Mouse (Mus musculus): Measurements from ENCODE around the gene Alg5. TPM values are rescaled to one million over a fixed set of nuclear protein-coding genes. Genes with fewer than 3 reads are reported as not detected.
A peak's percentile ranks its signal among the peaks of the same experiment; 100 is the strongest.
"Not testable (repeated sequence)": the region's sequence is repeated elsewhere in the genome, so short reads cannot be mapped to it uniquely, and the experiment has no call there.

Alg5 gene
- 44.6 and 45.1 TPM in 2 replicates for polyA plus RNA-seq (2016; fragmentation: Nextera tagmentation; extraction: Ambion mirVana)

DNA sequence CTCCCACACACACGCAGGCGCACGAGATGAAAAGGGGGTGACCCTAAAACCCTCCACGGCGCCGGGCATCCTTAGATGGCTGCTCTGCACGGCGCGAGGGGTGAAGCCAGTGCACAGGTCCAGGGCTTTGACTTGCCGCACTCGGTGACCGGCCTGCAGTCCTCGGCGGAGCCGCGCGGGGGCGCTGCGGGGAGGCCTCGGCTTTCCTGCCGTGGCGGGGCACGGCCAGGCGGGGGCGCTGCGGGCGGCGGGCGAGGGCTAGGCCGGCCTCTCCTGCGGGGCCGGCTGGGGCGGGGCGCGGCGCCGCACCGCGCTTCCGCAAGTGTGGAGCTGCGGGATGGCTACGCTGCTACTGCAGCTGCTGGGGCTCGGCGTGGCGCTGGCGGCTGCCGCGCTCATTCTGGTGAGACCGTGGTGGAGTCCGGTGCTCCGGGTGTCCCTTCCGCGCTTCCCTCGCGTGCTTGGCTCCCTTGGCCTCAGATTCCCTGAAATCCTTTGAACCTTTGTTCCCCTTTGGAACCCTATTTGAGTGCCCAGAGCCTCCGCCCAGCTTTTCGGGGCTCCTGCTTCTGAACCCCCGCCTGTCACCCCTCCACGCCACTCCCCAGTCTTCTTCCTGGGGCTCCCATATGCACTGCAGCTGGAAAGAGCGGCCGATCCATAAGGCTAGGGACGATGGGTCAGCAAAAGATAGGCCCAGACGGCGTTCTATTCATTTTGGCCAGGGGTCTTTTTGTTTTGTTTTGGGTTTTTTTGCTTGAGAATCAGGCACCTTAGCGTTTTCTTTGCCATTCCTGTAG is at the start of gene Alg5, which contains the start of gene Exosc8:
Gene Alg5, plus strand, starts transcription at position 293 of the 800 bp plus-strand sequence.
Gene Exosc8, minus strand, starts transcription at position 147 of the 800 bp plus-strand sequence.
- 0% methylated on average over 57 of the region's 65 CpGs for WGBS

GRCm38 (mm10) chr3:54687245-54687644 is 48.1 kb upstream of the Alg5 start:
- no peaks in the 10 kb centered on the region for H3K27me3 ChIP-seq
- H3K27ac ChIP-seq = no peak overlapping the region
- WGBS = 64% methylated on average over 2 of the region's 2 CpGs
- no peak overlapping the region for H3K4me2 ChIP-seq (replicated peaks)
- H3K4me3 ChIP-seq = no peak overlapping the region
- ATAC-seq (ENCODE audit: insufficient number of reproducible peaks, insufficient read depth, low FRiP score, low TSS enrichment) = no peak
- H3K9me3 ChIP-seq = no peaks in the 10 kb centered on the region
- no peaks in the 10 kb centered on the region; the same call in 1 of the 2 replicates for H3K4me1 ChIP-seq
- H3K9ac ChIP-seq = no peak overlapping the region
- no peaks in the 10 kb centered on the region for H3K36me3 ChIP-seq

More for the DNA sequence above, at the start of gene Alg5, which contains the start of gene Exosc8:
- H3K27ac ChIP-seq = peak within 1 kb of the TSS; percentile 99
- H3K9ac ChIP-seq = peak within 1 kb of the TSS; percentile 85
- H3K4me3 ChIP-seq = peak within 1 kb of the TSS; percentile 69
- ATAC-seq (ENCODE audit: insufficient number of reproducible peaks, insufficient read depth, low FRiP score, low TSS enrichment) = peak; percentile 93
- H3K36me3 ChIP-seq = peaks cover 29% of the 10 kb centered on the region
- 0 out of 2 replicates have a peak, but pooled peaks cover 3% of the 10 kb centered on the region for H3K4me1 ChIP-seq
- H3K4me2 ChIP-seq (replicated peaks) = peak within 1 kb of the TSS; percentile 81
- H3K9me3 ChIP-seq = no peaks in the 10 kb centered on the region
- H3K27me3 ChIP-seq = no peaks in the 10 kb centered on the region

GRCm38 (mm10) chr3:54689091-54689490 is 46.2 kb upstream of the Alg5 start:
- Histone ChIP-seq H3K27ac (no peak overlapping the region), H3K4me1 (no peaks in the 10 kb centered on the region; the same call in 1 of the 2 replicates), H3K27me3 (no peaks in the 10 kb centered on the region), H3K4me3 (no peak overlapping the region), H3K9me3 (no peaks in the 10 kb centered on the region), H3K9ac (no peak overlapping the region), H3K36me3 (no peaks in the 10 kb centered on the region), H3K4me2 (replicated peaks) (no peak overlapping the region)
- 49% methylated on average over 2 of the region's 2 CpGs for WGBS
- no peak for ATAC-seq (ENCODE audit: insufficient number of reproducible peaks, insufficient read depth, low FRiP score, low TSS enrichment)

DNA sequence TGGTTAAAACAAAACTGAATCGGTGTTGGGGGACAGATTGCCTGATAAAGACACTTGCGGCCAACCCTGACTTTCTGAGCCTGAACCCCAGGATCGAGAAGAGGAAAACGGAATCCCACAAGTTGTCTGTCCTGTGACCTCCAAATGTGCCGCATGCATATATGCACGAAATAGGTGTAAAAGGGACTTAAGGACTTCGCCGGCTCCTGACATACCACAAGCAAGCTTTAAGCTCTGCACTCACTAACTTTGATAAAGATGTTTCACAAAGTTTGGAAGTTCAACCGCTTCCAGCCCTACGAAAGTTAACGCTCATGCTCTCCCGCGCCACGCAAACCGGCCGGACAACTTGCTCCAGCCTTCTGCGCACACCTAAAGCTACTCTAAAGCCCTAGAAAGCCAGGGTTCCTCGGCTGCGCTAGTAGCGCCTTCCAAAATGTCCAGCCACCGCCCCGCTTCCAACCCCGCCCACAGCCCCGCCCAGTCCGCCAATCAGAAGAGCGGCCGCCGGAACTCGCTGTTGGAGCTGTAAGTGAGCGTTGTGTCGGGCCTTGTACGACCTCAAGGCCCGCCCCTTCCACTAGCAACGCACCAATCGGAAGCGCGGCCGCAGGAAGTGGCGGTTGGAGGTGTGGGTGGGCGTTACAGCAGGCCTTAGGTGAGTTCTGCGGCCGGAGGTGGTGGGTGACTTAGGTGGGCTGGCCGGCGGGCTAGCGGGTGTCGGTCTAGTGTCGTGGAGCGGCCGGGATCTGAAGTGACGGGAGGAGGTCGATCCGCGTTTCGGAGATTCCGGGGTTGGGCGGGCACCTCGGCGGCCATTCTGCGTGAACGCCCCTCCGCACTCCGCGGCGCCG is 42.9 kb upstream of the Alg5 start, which contains the start of gene Supt20:
Gene Supt20, plus strand, starts transcription at position 606 of the 854 bp plus-strand sequence.
- peaks cover 24% of the 10 kb centered on the region for H3K36me3 ChIP-seq
- no peaks in the 10 kb centered on the region for H3K9me3 ChIP-seq
- H3K9ac ChIP-seq = peak within 1 kb of the TSS; percentile 71
- no peaks in the 10 kb centered on the region for H3K27me3 ChIP-seq
- WGBS = 2% methylated on average over 65 of the region's 65 CpGs
- peak within 1 kb of the TSS; percentile 68 for H3K4me3 ChIP-seq
- ATAC-seq (ENCODE audit: insufficient number of reproducible peaks, insufficient read depth, low FRiP score, low TSS enrichment) = peak; percentile 97
- peak within 1 kb of the TSS; percentile 88 for H3K27ac ChIP-seq
- peaks cover 8% of the 10 kb centered on the region; the same call in 1 of the 2 replicates for H3K4me1 ChIP-seq
- H3K4me2 ChIP-seq (replicated peaks) = peak within 1 kb of the TSS; percentile 66

- Histone ChIP-seq H3K4me2 (replicated peaks) (peak overlapping the region; percentile 66), H3K9me3 (no peaks in the 10 kb centered on the region), H3K27ac (peak overlapping the region; percentile 88), H3K9ac (peak overlapping the region; percentile 71), H3K36me3 (peaks cover 24% of the 10 kb centered on the region), H3K4me1 (peaks cover 8% of the 10 kb centered on the region; the same call in 1 of the 2 replicates), H3K4me3 (peak overlapping the region; percentile 68), H3K27me3 (no peaks in the 10 kb centered on the region)
- 0% methylated on average over 8 of the region's 8 CpGs for WGBS
- no peak; the same call in 1 of the 2 replicates for ATAC-seq (ENCODE audit: insufficient number of reproducible peaks, insufficient read depth, low FRiP score, low TSS enrichment)
Observed at GRCm38 (mm10) chr3:54693056-54693415, 42.3 kb upstream of the Alg5 start.

DNA sequence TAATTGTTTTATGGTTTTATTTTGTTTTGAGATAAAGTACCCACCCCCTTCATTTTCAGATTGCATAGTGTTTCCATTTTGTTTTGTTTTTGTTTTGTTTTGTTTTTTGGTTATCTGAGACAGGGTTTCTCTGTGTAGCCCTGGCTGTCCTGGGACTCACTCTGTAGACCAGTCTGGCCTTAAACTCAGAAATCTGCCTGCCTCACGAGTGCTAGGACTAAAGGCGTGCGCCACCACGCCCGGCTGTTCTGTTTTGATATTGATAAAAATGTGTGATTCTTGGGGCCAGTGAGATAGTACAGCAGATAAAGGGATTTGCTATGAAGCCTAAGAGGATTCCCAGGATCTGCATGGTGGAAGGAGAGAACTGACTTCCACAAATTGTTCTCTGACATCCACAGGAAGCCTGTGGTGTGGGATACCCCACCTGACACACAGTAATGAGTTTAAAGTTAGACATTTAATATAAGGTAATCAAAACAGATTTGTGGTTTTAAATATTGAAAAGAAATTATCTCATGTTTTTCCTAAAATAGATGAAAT is 35.5 kb upstream of the Alg5 start:
- 86% methylated on average over 5 of the region's 5 CpGs for WGBS
- Histone ChIP-seq H3K36me3 (peaks cover 70% of the 10 kb centered on the region), H3K9ac (no peak overlapping the region)

DNA sequence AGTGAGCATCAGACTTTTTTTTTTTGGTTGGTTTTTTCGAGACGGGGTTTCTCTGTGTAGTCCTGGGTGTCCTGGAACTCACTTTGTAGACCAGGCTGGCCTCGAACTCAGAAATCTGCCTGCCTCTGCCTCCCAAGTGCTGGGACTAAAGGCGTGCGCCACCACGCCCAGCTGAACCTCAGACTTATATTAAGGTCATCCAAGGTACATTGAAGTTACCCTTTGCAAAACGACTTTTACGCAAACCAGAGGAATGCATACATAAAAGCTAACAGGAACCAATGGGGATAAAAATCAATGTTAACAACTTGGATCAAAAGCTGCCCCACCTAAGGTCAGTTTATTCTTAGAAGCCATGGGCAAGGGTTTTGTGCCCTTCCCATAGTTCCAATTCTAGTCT is 31.2 kb upstream of the Alg5 start:
- H3K27ac ChIP-seq; H3K9me3 ChIP-seq; H3K4me3 ChIP-seq; H3K9ac ChIP-seq; H3K4me1 ChIP-seq; ATAC-seq (ENCODE audit: insufficient number of reproducible peaks, insufficient read depth, low FRiP score, low TSS enrichment); H3K27me3 ChIP-seq; H3K4me2 ChIP-seq (replicated peaks): not testable (repeated sequence)
- 92% methylated on average over 8 of the region's 8 CpGs for WGBS
- H3K36me3 ChIP-seq = peaks cover 84% of the 10 kb centered on the region

More for the DNA sequence above, 35.5 kb upstream of the Alg5 start:
- no peak overlapping the region for H3K4me2 ChIP-seq (replicated peaks)
- 0 out of 2 replicates have a peak, but pooled peaks cover 1% of the 10 kb centered on the region for H3K4me1 ChIP-seq
- no peak overlapping the region for H3K27ac ChIP-seq
- no peak overlapping the region for H3K4me3 ChIP-seq
- ATAC-seq (ENCODE audit: insufficient number of reproducible peaks, insufficient read depth, low FRiP score, low TSS enrichment) = no peak
- no peaks in the 10 kb centered on the region for H3K9me3 ChIP-seq
- no peaks in the 10 kb centered on the region for H3K27me3 ChIP-seq

- no peak overlapping the region for H3K27ac ChIP-seq
- H3K9ac ChIP-seq = no peak overlapping the region
- H3K4me1 ChIP-seq = no peaks in the 10 kb centered on the region
- ATAC-seq (ENCODE audit: insufficient number of reproducible peaks, insufficient read depth, low FRiP score, low TSS enrichment) = no peak
- 88% methylated on average over 9 of the region's 9 CpGs for WGBS
- H3K36me3 ChIP-seq = peaks cover 80% of the 10 kb centered on the region
- H3K9me3 ChIP-seq = no peaks in the 10 kb centered on the region
- no peak overlapping the region for H3K4me3 ChIP-seq
- H3K4me2 ChIP-seq (replicated peaks) = no peak overlapping the region
- no peaks in the 10 kb centered on the region for H3K27me3 ChIP-seq
Observed at GRCm38 (mm10) chr3:54708972-54709371, 26.4 kb upstream of the Alg5 start.

DNA sequence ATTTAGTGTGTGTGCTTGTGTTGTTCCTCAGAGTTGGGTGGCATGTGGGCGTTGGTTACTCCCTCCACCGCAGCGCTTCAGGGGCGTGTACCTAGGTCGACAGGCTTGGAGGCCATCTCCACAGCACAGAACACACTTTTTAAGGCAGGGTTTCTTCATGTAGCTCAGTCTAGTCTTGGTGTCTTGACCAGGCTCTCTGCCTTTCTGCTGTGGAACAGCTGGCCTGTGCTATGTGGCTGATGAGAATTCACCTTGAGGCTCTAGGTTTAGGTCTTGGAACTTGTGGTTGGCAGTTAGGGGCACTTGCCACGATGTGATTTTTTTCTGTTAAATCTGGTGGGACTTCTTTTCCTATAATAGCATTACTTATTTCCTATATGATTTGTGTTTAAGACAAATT is 21.1 kb upstream of the Alg5 start, which contains the start of gene Gm21958:
Gene Gm21958, minus strand, starts transcription at position 101 of the 400 bp plus-strand sequence.
- H3K27ac ChIP-seq = no peak within 1 kb of the TSS
- H3K36me3 ChIP-seq = peaks cover 74% of the 10 kb centered on the region
- H3K4me3 ChIP-seq = no peak within 1 kb of the TSS
- H3K27me3 ChIP-seq = no peaks in the 10 kb centered on the region
- H3K4me1 ChIP-seq = no peaks in the 10 kb centered on the region
- H3K4me2 ChIP-seq (replicated peaks) = no peak within 1 kb of the TSS
- no peaks in the 10 kb centered on the region for H3K9me3 ChIP-seq
- WGBS = 88% methylated on average over 6 of the region's 6 CpGs
- H3K9ac ChIP-seq = no peak within 1 kb of the TSS
- ATAC-seq (ENCODE audit: insufficient number of reproducible peaks, insufficient read depth, low FRiP score, low TSS enrichment) = no peak

DNA sequence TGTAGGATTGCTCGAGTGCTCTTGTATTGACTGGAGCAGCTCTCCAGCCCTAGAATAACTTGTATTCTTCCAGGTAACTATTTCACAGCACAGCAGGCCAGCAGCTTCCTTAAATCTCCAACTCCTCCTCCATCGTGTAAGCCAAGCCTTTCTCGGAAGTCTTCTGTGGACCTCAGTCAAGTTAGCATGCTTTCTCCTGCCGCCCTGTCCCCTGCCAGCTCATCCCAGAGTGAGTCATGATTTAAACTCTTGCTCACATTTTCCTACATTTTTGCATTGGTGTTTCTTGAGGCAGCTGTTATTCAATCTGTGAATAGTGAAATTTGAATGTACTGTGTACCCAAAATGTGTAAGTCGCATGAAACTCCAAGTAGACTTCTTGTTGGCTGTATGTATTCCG is 19.9 kb upstream of the Alg5 start:
- Histone ChIP-seq H3K9me3 (no peaks in the 10 kb centered on the region), H3K27me3 (no peaks in the 10 kb centered on the region), H3K9ac (no peak overlapping the region), H3K4me2 (replicated peaks) (no peak overlapping the region), H3K36me3 (peaks cover 64% of the 10 kb centered on the region), H3K27ac (no peak overlapping the region), H3K4me1 (no peaks in the 10 kb centered on the region), H3K4me3 (no peak overlapping the region)
- WGBS = 92% methylated on average over 6 of the region's 6 CpGs
- ATAC-seq (ENCODE audit: insufficient number of reproducible peaks, insufficient read depth, low FRiP score, low TSS enrichment) = no peak

DNA sequence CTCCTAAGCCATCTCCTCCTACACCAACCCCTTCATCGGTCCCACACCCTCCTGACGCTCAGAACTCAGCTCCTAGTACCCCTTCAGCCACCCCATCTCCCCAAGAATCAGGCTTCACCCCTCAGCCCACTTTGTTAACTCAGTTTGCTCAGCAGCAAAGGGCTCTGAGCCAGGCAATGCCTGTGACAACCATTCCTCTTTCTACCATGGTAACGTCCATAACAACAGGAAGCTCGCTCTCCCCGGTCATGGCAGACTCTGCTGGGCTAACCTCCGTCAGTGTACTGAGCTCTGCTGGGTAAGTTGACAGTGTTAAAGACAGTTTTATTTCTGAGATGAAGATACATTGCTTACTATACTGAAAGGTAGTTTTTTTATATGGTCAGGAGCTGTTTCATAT is 18.0 kb upstream of the Alg5 start:
- H3K27me3 ChIP-seq = no peaks in the 10 kb centered on the region
- no peak for ATAC-seq (ENCODE audit: insufficient number of reproducible peaks, insufficient read depth, low FRiP score, low TSS enrichment)
- H3K4me1 ChIP-seq = no peaks in the 10 kb centered on the region
- peaks cover 64% of the 10 kb centered on the region for H3K36me3 ChIP-seq
- H3K4me3 ChIP-seq = no peak overlapping the region
- WGBS = 90% methylated on average over 6 of the region's 6 CpGs
- no peak overlapping the region for H3K9ac ChIP-seq
- H3K9me3 ChIP-seq = no peaks in the 10 kb centered on the region
- H3K27ac ChIP-seq = no peak overlapping the region
- H3K4me2 ChIP-seq (replicated peaks) = no peak overlapping the region
